Mouse (Mus musculus): ENCODE measurements around the gene 4932438H23Rik. TPM values are rescaled to one million over a fixed set of nuclear protein-coding genes. Genes with fewer than 3 reads are reported as not detected.

The 4932438H23Rik gene
- under 1 TPM; 0.69 to 0.89 TPM for total RNA-seq (2021)

DNA sequence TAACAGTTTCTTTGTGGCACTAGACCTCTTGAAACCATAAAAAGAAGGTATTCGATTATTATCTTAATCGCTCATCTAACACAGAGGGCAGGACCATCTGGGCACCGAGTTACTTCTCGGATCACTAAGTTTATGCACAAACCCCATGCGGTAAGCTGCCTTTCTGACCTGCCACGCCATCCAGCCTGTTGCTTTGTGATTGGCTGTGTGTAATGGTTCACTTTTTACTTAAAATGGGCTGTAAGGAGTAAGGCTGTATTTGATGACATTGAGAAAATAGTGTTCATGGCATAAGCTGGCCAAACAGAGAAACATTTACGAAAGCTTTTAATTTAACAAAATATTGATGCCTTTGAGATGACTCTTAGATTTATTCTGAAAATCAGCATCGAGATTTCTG lies at the start of gene 4932438H23Rik:
Gene 4932438H23Rik (minus strand): TSS at position 101 of the 400 bp plus-strand sequence.
- intact Hi-C loops (cut with DNase I): no loop called here

DNA sequence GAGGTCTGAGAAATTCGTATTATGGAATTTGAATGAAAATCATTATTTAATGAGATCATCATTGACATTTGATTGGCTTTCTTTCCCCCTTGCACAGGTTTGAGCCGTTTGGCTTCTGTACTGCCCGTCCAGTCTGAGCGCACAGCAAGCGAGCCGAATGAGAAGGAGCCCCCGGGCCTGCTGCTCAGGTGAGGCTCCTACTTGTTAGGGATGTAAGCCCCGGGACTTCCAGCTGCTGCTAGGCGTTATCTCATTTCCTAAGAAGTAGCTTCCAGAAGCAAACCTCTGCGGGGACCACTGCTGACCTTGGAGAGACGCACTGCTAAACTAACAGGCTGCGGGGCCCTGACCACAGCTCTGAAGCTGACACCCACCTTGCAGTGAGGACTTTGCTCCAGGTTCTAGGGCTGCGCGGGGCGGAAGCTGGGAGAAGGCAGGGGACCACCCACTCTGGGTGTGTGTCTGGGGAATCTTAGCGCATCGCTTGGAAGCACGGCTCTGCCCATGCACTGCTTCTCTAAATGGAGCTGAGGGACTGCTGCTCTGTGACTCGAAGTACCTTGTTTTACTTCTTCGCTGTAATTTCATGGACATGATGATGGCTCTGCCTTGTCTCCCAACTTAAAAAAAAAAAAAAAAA lies 46.2 kb upstream of the 4932438H23Rik start:
- no peak for DNase-seq (ENCODE audit: low spot score in 2 of 2)
- intact Hi-C loops (cut with DNase I): no loop called here

More for the DNA sequence above, at the start of gene 4932438H23Rik:
- DNase-seq (ENCODE audit: low spot score in 2 of 2): no peak

- no peak for DNase-seq (ENCODE audit: low spot score in 2 of 2)
- intact Hi-C loops (cut with DNase I): no loop called here
Measured at GRCm38 (mm10) chr16:91140457-91140856, 45.5 kb upstream of the 4932438H23Rik start.

- intact Hi-C loops (cut with DNase I): no loop called here
- DNase-seq (ENCODE audit: low spot score in 2 of 2): no peak
Measured at GRCm38 (mm10) chr16:91140056-91140455, 45.1 kb upstream of the 4932438H23Rik start.

- intact Hi-C loops (cut with DNase I): no loop called here
- no peak for DNase-seq (ENCODE audit: low spot score in 2 of 2)
Measured at GRCm38 (mm10) chr16:91139481-91139880, 44.6 kb upstream of the 4932438H23Rik start.

- DNase-seq (ENCODE audit: low spot score in 2 of 2): no peak
- intact Hi-C loops (cut with DNase I): no loop called here
Measured at GRCm38 (mm10) chr16:91138736-91139135, 43.8 kb upstream of the 4932438H23Rik start.

DNA sequence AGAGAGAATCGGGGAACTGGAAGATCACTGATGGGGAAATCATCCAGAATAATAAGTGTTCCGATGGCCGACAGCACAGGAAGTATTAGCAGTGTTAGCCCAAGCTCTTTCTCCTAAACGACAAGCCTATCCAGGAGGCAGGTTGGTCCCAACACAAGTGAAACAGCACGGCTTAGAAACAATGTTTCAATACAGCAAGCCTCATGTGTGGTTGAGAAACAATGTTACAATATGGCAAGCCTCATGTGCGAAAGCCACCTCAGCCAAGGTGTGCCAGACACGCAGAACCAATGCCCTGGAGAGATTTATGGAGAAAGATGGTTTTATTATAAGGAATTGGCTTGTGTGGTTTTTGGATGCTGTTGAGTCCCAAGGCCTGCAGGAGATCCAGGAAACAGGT lies 43.2 kb upstream of the 4932438H23Rik start:
- no peak for DNase-seq (ENCODE audit: low spot score in 2 of 2)
- intact Hi-C loops (cut with DNase I): no loop called here

GRCm38 (mm10) chr16:91136607-91137006 lies 41.7 kb upstream of the 4932438H23Rik start:
- intact Hi-C loops (cut with DNase I): no loop called here
- DNase-seq (ENCODE audit: low spot score in 2 of 2): no peak

GRCm38 (mm10) chr16:91129916-91130315 lies 35.0 kb upstream of the 4932438H23Rik start:
- intact Hi-C loops (cut with DNase I): no loop called here
- no peak for DNase-seq (ENCODE audit: low spot score in 2 of 2)

- intact Hi-C loops (cut with DNase I): no loop called here
- DNase-seq (ENCODE audit: low spot score in 2 of 2): no peak
Measured at GRCm38 (mm10) chr16:91128431-91128830, 33.5 kb upstream of the 4932438H23Rik start.

- intact Hi-C loops (cut with DNase I): no loop called here
- no peak for DNase-seq (ENCODE audit: low spot score in 2 of 2)
Measured at GRCm38 (mm10) chr16:91126734-91127524, 32.0 kb upstream of the 4932438H23Rik start.

GRCm38 (mm10) chr16:91124256-91124655 lies 29.3 kb upstream of the 4932438H23Rik start:
- intact Hi-C loops (cut with DNase I): no loop called here
- no peak for DNase-seq (ENCODE audit: low spot score in 2 of 2)

- intact Hi-C loops (cut with DNase I): no loop called here
- no peak for DNase-seq (ENCODE audit: low spot score in 2 of 2)
Measured at GRCm38 (mm10) chr16:91123821-91124220, 28.9 kb upstream of the 4932438H23Rik start.

DNA sequence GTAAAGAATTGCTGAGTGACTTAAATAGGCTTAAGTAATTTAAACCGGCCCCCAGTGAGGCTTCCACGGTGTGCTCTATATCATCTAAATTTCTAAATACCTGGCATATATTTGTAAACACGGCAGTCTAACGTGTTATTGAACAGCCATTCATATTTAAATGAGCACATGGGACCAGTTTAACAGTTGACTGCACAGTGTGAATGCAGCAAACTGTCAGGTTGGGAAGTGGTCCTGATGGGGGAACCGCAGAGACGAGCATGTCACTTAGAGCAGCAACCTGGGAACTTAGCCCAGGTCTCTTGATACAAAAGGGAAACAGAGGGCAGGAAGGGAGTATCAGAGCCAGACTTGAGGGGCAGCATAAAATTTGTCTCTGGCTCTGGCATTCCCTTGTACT lies 25.0 kb upstream of the 4932438H23Rik start:
- intact Hi-C loops (cut with DNase I): no loop called here
- no peak for DNase-seq (ENCODE audit: low spot score in 2 of 2)

- intact Hi-C loops (cut with DNase I): no loop called here
Measured at GRCm38 (mm10) chr16:91116696-91117095, 21.8 kb upstream of the 4932438H23Rik start.

GRCm38 (mm10) chr16:91116006-91116405 lies 21.1 kb upstream of the 4932438H23Rik start:
- no peak for DNase-seq (ENCODE audit: low spot score in 2 of 2)
- intact Hi-C loops (cut with DNase I): no loop called here

More at GRCm38 (mm10) chr16:91116696-91117095, 21.8 kb upstream of the 4932438H23Rik start:
- no peak for DNase-seq (ENCODE audit: low spot score in 2 of 2)

DNA sequence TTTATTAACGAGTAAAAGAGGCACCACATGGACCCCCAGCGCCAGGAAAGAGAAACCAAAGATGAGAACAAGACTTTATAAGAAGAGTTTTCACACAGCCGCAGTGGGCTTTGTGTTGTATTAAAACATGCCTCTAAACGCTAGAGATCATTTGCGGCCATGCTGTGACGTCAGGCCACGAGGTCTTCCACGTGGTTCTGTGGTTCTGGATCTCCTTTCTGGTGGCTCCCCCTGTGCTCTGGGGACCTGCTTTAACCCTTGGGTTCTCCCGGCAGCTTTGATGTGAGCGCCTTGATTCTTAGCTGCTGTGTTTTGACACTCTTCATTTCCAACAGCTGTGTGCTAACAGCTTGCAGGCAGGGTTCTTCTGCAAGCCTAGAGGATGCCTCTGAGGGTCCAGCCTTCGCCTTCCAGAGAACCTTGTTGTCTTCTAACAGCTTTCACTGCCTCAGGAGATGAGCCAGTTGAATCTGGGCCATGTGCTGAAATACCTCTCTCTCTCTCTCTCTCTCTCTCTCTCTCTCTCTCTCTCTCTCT lies 16.1 kb upstream of the 4932438H23Rik start:
- intact Hi-C loops (cut with DNase I): no loop called here
- DNase-seq (ENCODE audit: low spot score in 2 of 2): no peak

DNA sequence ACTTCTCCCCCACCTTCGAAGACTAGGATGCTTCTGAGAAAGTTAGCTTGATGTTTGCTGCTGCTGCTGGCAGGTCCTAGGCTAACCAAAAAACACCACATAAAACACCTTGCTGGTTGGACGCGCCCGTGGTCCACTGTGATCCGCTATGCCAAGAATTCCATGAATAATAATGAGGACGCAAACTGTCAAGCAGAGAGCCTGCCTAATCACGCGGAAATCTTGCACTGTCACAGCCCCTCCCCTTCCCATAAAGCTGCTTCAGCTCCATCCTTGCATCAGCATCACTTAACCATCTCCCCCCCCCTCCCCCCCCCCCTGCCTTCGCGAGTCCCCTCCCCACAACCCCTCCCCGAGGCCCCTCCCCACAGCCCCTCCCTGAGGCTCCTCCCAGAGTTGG lies 12.7 kb upstream of the 4932438H23Rik start:
- DNase-seq (ENCODE audit: low spot score in 2 of 2): no peak
- intact Hi-C loops (cut with DNase I): no loop called here

DNA sequence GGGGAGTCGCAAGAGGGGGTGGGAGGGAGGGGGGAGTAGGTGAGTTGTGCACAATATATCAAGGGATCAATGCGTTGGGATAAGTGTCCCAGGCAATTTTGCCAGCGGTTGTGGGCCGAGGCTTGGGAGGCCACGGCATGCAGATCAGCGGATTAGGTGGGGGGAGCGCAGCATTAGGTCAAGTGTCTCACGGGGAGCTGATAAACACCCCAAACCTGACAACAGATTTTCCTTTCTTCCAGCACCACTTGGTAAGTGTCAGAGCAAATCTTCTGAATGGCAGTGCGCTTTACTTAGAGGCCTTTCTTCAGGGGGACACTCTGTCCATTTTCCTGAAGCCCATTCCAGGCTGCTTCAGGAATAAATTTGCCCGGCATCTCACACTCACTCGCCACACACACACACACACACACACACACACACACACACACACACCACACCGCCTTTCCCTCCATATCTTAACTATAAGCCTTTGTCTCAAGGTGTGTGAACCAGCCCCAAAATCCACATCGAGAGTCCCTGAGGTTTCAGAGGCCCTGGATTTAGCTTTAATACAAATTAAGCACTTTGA lies 10.6 kb upstream of the 4932438H23Rik start:
- no peak for DNase-seq (ENCODE audit: low spot score in 2 of 2)
- intact Hi-C loops (cut with DNase I): no loop called here

DNA sequence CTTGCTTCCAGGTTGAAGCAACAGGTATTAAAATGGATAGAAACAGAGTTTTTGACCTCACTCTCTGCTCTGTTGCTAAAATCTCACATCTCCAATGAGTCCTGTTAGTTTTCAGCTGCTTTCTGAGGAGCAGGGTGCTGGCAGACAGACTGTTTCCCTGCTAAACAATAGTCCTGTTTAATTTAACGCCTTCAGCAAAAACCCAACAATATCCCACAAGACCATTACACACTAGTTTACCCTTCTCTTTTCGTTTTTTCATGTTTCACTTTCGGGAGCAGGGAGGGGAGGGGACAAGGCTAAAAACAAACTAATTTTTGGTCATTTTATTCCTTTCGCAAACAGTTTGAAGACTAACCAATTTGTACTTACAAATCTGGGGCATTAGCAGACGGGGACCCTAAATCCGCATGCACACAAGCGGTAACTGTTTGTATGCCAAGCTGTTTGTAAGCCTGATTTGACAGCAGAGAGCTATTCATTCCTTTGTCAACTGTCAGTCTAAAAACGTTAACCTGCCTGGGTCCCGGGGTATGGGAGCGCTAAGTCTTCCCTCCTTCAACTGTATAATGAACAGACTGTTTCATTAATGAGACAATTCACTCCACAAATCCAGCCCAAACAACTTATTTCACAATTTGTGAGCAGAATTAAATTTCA lies 10.0 kb upstream of the 4932438H23Rik start:
- DNase-seq (ENCODE audit: low spot score in 2 of 2): no peak
- intact Hi-C loops (cut with DNase I): no loop called here

Data from left cerebral cortex, postnatal 25 days (tissue).